Mouse (Mus musculus) embryonic facial prominence, embryonic 13.5 days (tissue): Measurements from ENCODE around the gene Bmper. TPM values are rescaled to one million over a fixed set of nuclear protein-coding genes. Genes with fewer than 3 reads are reported as not detected.

Source experiments
- ATAC-seq: fragments of 200-750 bp; cut with Nextera tagmentation; 2 replicates; pipeline ENCODE4 v1.8.0; 2017; ENCODE audit warnings: low read depth; ENCODE audit not compliant: insufficient number of reproducible peaks, insufficient read depth, low FRiP score, low TSS enrichment
- H3K27ac ChIP-seq: fragments of 300-500 bp; sonication (generic); 2 replicates; pipeline ENCODE4 v1.5.1; 2015; ENCODE audit warnings: moderate library complexity, mild to moderate bottlenecking, inconsistent platforms
- H3K27me3 ChIP-seq: fragments of 300-500 bp; sonication (generic); 2 replicates; pipeline ENCODE4 v1.6.1; 2015; ENCODE audit warnings: mild to moderate bottlenecking, inconsistent platforms
- H3K36me3 ChIP-seq: fragments of 300-500 bp; sonication (generic); 2 replicates; pipeline ENCODE4 v1.6.1; 2015; ENCODE audit warnings: mild to moderate bottlenecking, inconsistent platforms
- H3K4me1 ChIP-seq: fragments of 300-500 bp; sonication (generic); 2 replicates; pipeline ENCODE4 v1.6.1; 2015; ENCODE audit warnings: inconsistent platforms
- H3K4me2 ChIP-seq: fragments of 300-500 bp; sonication (generic); 2 replicates; pipeline ENCODE4 v1.6.1; 2015; ENCODE audit warnings: moderate library complexity, mild to moderate bottlenecking, inconsistent platforms
- H3K4me3 ChIP-seq: fragments of 300-500 bp; sonication (generic); 2 replicates; pipeline ENCODE4 v1.5.1; 2015; ENCODE audit warnings: mild to moderate bottlenecking, inconsistent platforms
- H3K9ac ChIP-seq: fragments of 300-500 bp; sonication (generic); 2 replicates; pipeline ENCODE4 v1.6.1; 2015; ENCODE audit warnings: mild to moderate bottlenecking, inconsistent platforms
- H3K9me3 ChIP-seq: fragments of 300-500 bp; sonication (generic); 2 replicates; pipeline ENCODE4 v1.6.1; 2016; ENCODE audit warnings: inconsistent platforms
- WGBS: fragments of 180-500 bp; shearing (Covaris S2); methylation state at CpG from one replicate; pipeline ENCODE4 v1.1.7; 2015; ENCODE audit warnings: mixed read lengths; 5-methylcytosine and 5-hydroxymethylcytosine counted together
- polyA plus RNA-seq: library from polyadenylated mRNA; unstranded; fragments of >200 nt; fragmentation: Nextera tagmentation; extraction: Ambion mirVana; gene quantifications from 2 replicates; pipeline ENCODE4 v1.2.1, GENCODE M21; 2015

Gene Bmper
- polyA plus RNA-seq, 1 experiment from 2014 or later: 10.8 TPM

- Histone ChIP-seq H3K4me1 (peaks cover 4% of the 10 kb centered on the region), H3K4me2 (no peak overlapping the region), H3K36me3 (no peaks in the 10 kb centered on the region), H3K9me3 (no peaks in the 10 kb centered on the region), H3K27me3 (no peaks in the 10 kb centered on the region), H3K9ac (no peak overlapping the region), H3K4me3 (no peak overlapping the region), H3K27ac (no peak overlapping the region)
- WGBS: 69% methylated on average over 5 of the region's 5 CpGs
- no peak for ATAC-seq
Observed at GRCm38 (mm10) chr9:23349603-23350002, 126.7 kb downstream of the Bmper start.

- no peak for ATAC-seq
- H3K27ac ChIP-seq: no peak overlapping the region
- 87% methylated on average over 8 of the region's 8 CpGs for WGBS
Observed at GRCm38 (mm10) chr9:23351400-23351799, 128.5 kb downstream of the Bmper start.

GRCm38 (mm10) chr9:23352396-23352795 lies 129.5 kb downstream of the Bmper start:
- no peaks in the 10 kb centered on the region for H3K9me3 ChIP-seq
- no peak overlapping the region for H3K9ac ChIP-seq
- WGBS: 88% methylated on average over 2 of the region's 2 CpGs
- H3K4me1 ChIP-seq: peaks cover 4% of the 10 kb centered on the region
- no peak overlapping the region for H3K4me3 ChIP-seq
- H3K27me3 ChIP-seq: no peaks in the 10 kb centered on the region
- H3K4me2 ChIP-seq: no peak overlapping the region
- ATAC-seq: no peak
- no peak overlapping the region for H3K27ac ChIP-seq
- no peaks in the 10 kb centered on the region for H3K36me3 ChIP-seq

More at GRCm38 (mm10) chr9:23351400-23351799, 128.5 kb downstream of the Bmper start:
- Histone ChIP-seq H3K4me3 (no peak overlapping the region), H3K4me1 (peaks cover 4% of the 10 kb centered on the region), H3K4me2 (no peak overlapping the region), H3K9ac (no peak overlapping the region), H3K27me3 (no peaks in the 10 kb centered on the region), H3K36me3 (no peaks in the 10 kb centered on the region), H3K9me3 (no peaks in the 10 kb centered on the region)

- Histone ChIP-seq H3K27me3 (no peaks in the 10 kb centered on the region), H3K4me3 (no peak overlapping the region), H3K4me2 (no peak overlapping the region), H3K4me1 (no peaks in the 10 kb centered on the region), H3K9ac (no peak overlapping the region), H3K27ac (no peak overlapping the region), H3K9me3 (no peaks in the 10 kb centered on the region), H3K36me3 (no peaks in the 10 kb centered on the region)
- ATAC-seq: no peak
- WGBS: 58% methylated on average over 5 of the region's 5 CpGs
Observed at GRCm38 (mm10) chr9:23354201-23354820, 131.4 kb downstream of the Bmper start.

GRCm38 (mm10) chr9:23358108-23358507 lies 135.2 kb downstream of the Bmper start:
- WGBS: 86% methylated on average over 2 of the region's 2 CpGs
- Histone ChIP-seq H3K4me1 (peaks cover 3% of the 10 kb centered on the region), H3K9me3 (no peaks in the 10 kb centered on the region), H3K4me2 (no peak overlapping the region), H3K9ac (no peak overlapping the region), H3K27ac (no peak overlapping the region), H3K4me3 (no peak overlapping the region), H3K36me3 (no peaks in the 10 kb centered on the region), H3K27me3 (no peaks in the 10 kb centered on the region)
- ATAC-seq: no peak

GRCm38 (mm10) chr9:23363139-23363538 lies 140.3 kb downstream of the Bmper start:
- no peak for ATAC-seq
- H3K4me3 ChIP-seq: no peak overlapping the region
- H3K4me2 ChIP-seq: no peak overlapping the region
- 18% methylated on average over 2 of the region's 2 CpGs for WGBS
- H3K27ac ChIP-seq: no peak overlapping the region
- H3K36me3 ChIP-seq: no peaks in the 10 kb centered on the region
- H3K9ac ChIP-seq: no peak overlapping the region
- H3K9me3 ChIP-seq: no peaks in the 10 kb centered on the region
- peaks cover 11% of the 10 kb centered on the region for H3K4me1 ChIP-seq
- H3K27me3 ChIP-seq: no peaks in the 10 kb centered on the region

GRCm38 (mm10) chr9:23363540-23363939 lies 140.7 kb downstream of the Bmper start:
- ATAC-seq: no peak
- Histone ChIP-seq H3K27ac (no peak overlapping the region), H3K27me3 (no peaks in the 10 kb centered on the region), H3K9me3 (no peaks in the 10 kb centered on the region), H3K4me2 (no peak overlapping the region), H3K9ac (no peak overlapping the region), H3K4me1 (peaks cover 11% of the 10 kb centered on the region), H3K36me3 (no peaks in the 10 kb centered on the region), H3K4me3 (no peak overlapping the region)
- 25% methylated on average over 7 of the region's 7 CpGs for WGBS

GRCm38 (mm10) chr9:23364047-23364446 lies 141.2 kb downstream of the Bmper start:
- ATAC-seq: no peak
- peaks cover 11% of the 10 kb centered on the region for H3K4me1 ChIP-seq
- no peaks in the 10 kb centered on the region for H3K36me3 ChIP-seq
- H3K9me3 ChIP-seq: no peaks in the 10 kb centered on the region
- H3K4me2 ChIP-seq: no peak overlapping the region
- WGBS: 56% methylated on average over 2 of the region's 2 CpGs
- H3K27ac ChIP-seq: no peak overlapping the region
- H3K9ac ChIP-seq: no peak overlapping the region
- H3K4me3 ChIP-seq: no peak overlapping the region
- H3K27me3 ChIP-seq: no peaks in the 10 kb centered on the region

- Histone ChIP-seq H3K4me2 (no peak overlapping the region), H3K4me1 (peaks cover 9% of the 10 kb centered on the region), H3K4me3 (no peak overlapping the region), H3K9ac (no peak overlapping the region), H3K9me3 (no peaks in the 10 kb centered on the region), H3K36me3 (no peaks in the 10 kb centered on the region), H3K27me3 (no peaks in the 10 kb centered on the region), H3K27ac (no peak overlapping the region)
- no peak for ATAC-seq
Observed at GRCm38 (mm10) chr9:23368124-23368523, 145.2 kb downstream of the Bmper start.

GRCm38 (mm10) chr9:23374789-23375460 lies 152.0 kb downstream of the Bmper start:
- Histone ChIP-seq H3K27ac (no peak overlapping the region), H3K36me3 (no peaks in the 10 kb centered on the region), H3K9me3 (no peaks in the 10 kb centered on the region), H3K4me2 (no peak overlapping the region), H3K9ac (no peak overlapping the region), H3K4me1 (peaks cover 24% of the 10 kb centered on the region), H3K4me3 (no peak overlapping the region), H3K27me3 (no peaks in the 10 kb centered on the region)
- WGBS: 48% methylated on average over 4 of the region's 4 CpGs
- ATAC-seq: no peak

- H3K4me3 ChIP-seq: no peak overlapping the region
- H3K4me1 ChIP-seq: peaks cover 24% of the 10 kb centered on the region
- 27% methylated on average over 5 of the region's 5 CpGs for WGBS
- peak overlapping the region; percentile 18; the same call in 1 of the 2 replicates for H3K4me2 ChIP-seq
- H3K27me3 ChIP-seq: no peaks in the 10 kb centered on the region
- no peaks in the 10 kb centered on the region for H3K9me3 ChIP-seq
- no peak overlapping the region for H3K9ac ChIP-seq
- H3K27ac ChIP-seq: 0 out of 2 replicates have a peak overlapping the region, but pooled peaks have one; percentile 81
- H3K36me3 ChIP-seq: no peaks in the 10 kb centered on the region
- no peak for ATAC-seq
Observed at GRCm38 (mm10) chr9:23377831-23378730, 155.2 kb downstream of the Bmper start.
